Mouse (Mus musculus) neural tube, embryonic 14.5 days (tissue): ENCODE measurements at regions not wholly inside any gene's neighbourhood (a gene's known extent, or its start where the extent isn't known, plus 50 kb on each side); places are given as distances from the start of the nearest gene placed in this dataset.
A peak's percentile ranks its signal among the peaks of the same experiment; 100 is the strongest.

Experiments
- ATAC-seq: fragments of 200-750 bp; cut with Nextera tagmentation; 2 replicates; pipeline ENCODE4 v1.8.0; 2017; ENCODE audit warnings: low read depth, mild to moderate bottlenecking, moderate TSS enrichment, moderate library complexity
- H3K27ac ChIP-seq: fragments of 300-500 bp; sonication (generic); 2 replicates; pipeline ENCODE4 v1.5.1; 2014; ENCODE audit warnings: low read depth, mild to moderate bottlenecking, control low read depth, low read length, moderate library complexity, mixed read lengths
- H3K27me3 ChIP-seq: fragments of 300-500 bp; sonication (generic); 2 replicates; pipeline ENCODE4 v1.6.1; 2014; ENCODE audit warnings: low read length; ENCODE audit not compliant: control insufficient read depth, insufficient read depth
- H3K36me3 ChIP-seq: fragments of 300-500 bp; sonication (generic); 2 replicates; pipeline ENCODE4 v1.6.1; 2014; ENCODE audit warnings: low read length, mixed read lengths; ENCODE audit not compliant: control insufficient read depth, insufficient read depth
- H3K4me1 ChIP-seq: fragments of 300-500 bp; sonication (generic); 2 replicates; pipeline ENCODE4 v1.6.1; 2014; ENCODE audit warnings: low read length; ENCODE audit not compliant: control insufficient read depth, insufficient read depth
- H3K4me2 ChIP-seq: fragments of 300-500 bp; sonication (generic); 2 replicates; pipeline ENCODE4 v1.6.1; 2014; ENCODE audit warnings: mild to moderate bottlenecking, low read depth, low read length, control low read depth
- H3K4me3 ChIP-seq: fragments of 300-500 bp; sonication (generic); 2 replicates; pipeline ENCODE4 v1.5.1; 2014; ENCODE audit warnings: low read depth, low read length, control low read depth, mixed read lengths
- H3K9ac ChIP-seq: fragments of 300-500 bp; sonication (generic); replicated peaks from 2 replicates; pipeline ENCODE4 v1.6.1; 2014; ENCODE audit warnings: low read depth, mild to moderate bottlenecking, control low read depth, low read length, mixed read lengths
- H3K9me3 ChIP-seq: fragments of 300-500 bp; sonication (generic); 2 replicates; pipeline ENCODE4 v1.6.1; 2016; ENCODE audit warnings: low read length; ENCODE audit not compliant: control insufficient read depth
- WGBS: fragments of 180-500 bp; shearing (Covaris S2); extraction: QIAGEN DNeasy Blood & Tissue Kit; methylation state at CpG from one replicate; pipeline ENCODE4 v1.1.7; 2014; 5-methylcytosine and 5-hydroxymethylcytosine counted together

GRCm38 (mm10) chr1:177605353-177605969 lies 124.2 kb upstream of the 1700016C15Rik start:
- H3K27me3 ChIP-seq: no peaks in the 10 kb centered on the region
- H3K36me3 ChIP-seq: no peaks in the 10 kb centered on the region
- H3K4me3 ChIP-seq: no peak overlapping the region
- 0 out of 2 replicates have a peak, but pooled peaks have one; percentile 54 for ATAC-seq
- no peaks in the 10 kb centered on the region for H3K4me1 ChIP-seq
- H3K27ac ChIP-seq: no peak overlapping the region
- no peaks in the 10 kb centered on the region for H3K9me3 ChIP-seq
- WGBS: 9% methylated on average over 6 of the region's 6 CpGs
- no peak overlapping the region for H3K4me2 ChIP-seq
- no peak overlapping the region for H3K9ac ChIP-seq

GRCm38 (mm10) chr1:177607565-177607964 lies 122.0 kb upstream of the 1700016C15Rik start:
- WGBS: 82% methylated on average over 2 of the region's 2 CpGs
- no peak overlapping the region for H3K9ac ChIP-seq
- H3K4me2 ChIP-seq: no peak overlapping the region
- no peaks in the 10 kb centered on the region for H3K27me3 ChIP-seq
- no peaks in the 10 kb centered on the region for H3K36me3 ChIP-seq
- ATAC-seq: no peak
- H3K4me1 ChIP-seq: no peaks in the 10 kb centered on the region
- no peak overlapping the region for H3K27ac ChIP-seq
- H3K4me3 ChIP-seq: no peak overlapping the region
- H3K9me3 ChIP-seq: no peaks in the 10 kb centered on the region

GRCm38 (mm10) chr1:177608551-177609020 lies 121.0 kb upstream of the 1700016C15Rik start:
- H3K36me3 ChIP-seq: no peaks in the 10 kb centered on the region
- H3K27me3 ChIP-seq: no peaks in the 10 kb centered on the region
- H3K4me3 ChIP-seq: no peak overlapping the region
- H3K27ac ChIP-seq: no peak overlapping the region
- no peak overlapping the region for H3K9ac ChIP-seq
- H3K9me3 ChIP-seq: no peaks in the 10 kb centered on the region
- WGBS: 89% methylated on average over 18 of the region's 18 CpGs
- no peak for ATAC-seq
- H3K4me1 ChIP-seq: no peaks in the 10 kb centered on the region
- H3K4me2 ChIP-seq: no peak overlapping the region

GRCm38 (mm10) chr1:177609226-177609625 lies 120.4 kb upstream of the 1700016C15Rik start:
- Histone ChIP-seq H3K27ac (no peak overlapping the region), H3K4me1 (no peaks in the 10 kb centered on the region), H3K9ac (no peak overlapping the region), H3K36me3 (no peaks in the 10 kb centered on the region), H3K27me3 (no peaks in the 10 kb centered on the region), H3K4me2 (no peak overlapping the region), H3K4me3 (no peak overlapping the region), H3K9me3 (no peaks in the 10 kb centered on the region)
- ATAC-seq: no peak
- 68% methylated on average over 2 of the region's 2 CpGs for WGBS

- Histone ChIP-seq H3K9me3 (no peaks in the 10 kb centered on the region), H3K9ac (no peak overlapping the region), H3K4me3 (no peak overlapping the region), H3K27me3 (no peaks in the 10 kb centered on the region), H3K27ac (no peak overlapping the region), H3K36me3 (no peaks in the 10 kb centered on the region), H3K4me2 (no peak overlapping the region), H3K4me1 (no peaks in the 10 kb centered on the region)
- ATAC-seq: no peak
- WGBS: 91% methylated on average over 5 of the region's 5 CpGs
These were observed 119.9 kb upstream of the 1700016C15Rik start for GRCm38 (mm10) chr1:177609683-177610082.

GRCm38 (mm10) chr1:177610156-177610555 lies 119.5 kb upstream of the 1700016C15Rik start:
- Histone ChIP-seq H3K27ac (no peak overlapping the region), H3K27me3 (no peaks in the 10 kb centered on the region), H3K4me3 (no peak overlapping the region), H3K36me3 (no peaks in the 10 kb centered on the region), H3K9ac (no peak overlapping the region), H3K4me1 (no peaks in the 10 kb centered on the region), H3K9me3 (no peaks in the 10 kb centered on the region), H3K4me2 (no peak overlapping the region)
- no peak for ATAC-seq
- 76% methylated on average over 2 of the region's 2 CpGs for WGBS

- WGBS: 47% methylated on average over 7 of the region's 7 CpGs
- no peak for ATAC-seq
- H3K9me3 ChIP-seq: no peaks in the 10 kb centered on the region
These were observed 117.1 kb upstream of the 1700016C15Rik start for GRCm38 (mm10) chr1:177612546-177612945.

GRCm38 (mm10) chr1:177615609-177616008 lies 114.0 kb upstream of the 1700016C15Rik start:
- Histone ChIP-seq H3K36me3 (no peaks in the 10 kb centered on the region), H3K4me3 (no peak overlapping the region), H3K4me1 (no peaks in the 10 kb centered on the region), H3K4me2 (no peak overlapping the region), H3K9ac (no peak overlapping the region), H3K9me3 (no peaks in the 10 kb centered on the region), H3K27ac (no peak overlapping the region), H3K27me3 (no peaks in the 10 kb centered on the region)
- ATAC-seq: no peak
- WGBS: 93% methylated on average over 9 of the region's 9 CpGs

More at GRCm38 (mm10) chr1:177612546-177612945, 117.1 kb upstream of the 1700016C15Rik start:
- H3K36me3 ChIP-seq: no peaks in the 10 kb centered on the region
- no peak overlapping the region for H3K27ac ChIP-seq
- H3K4me2 ChIP-seq: no peak overlapping the region
- no peaks in the 10 kb centered on the region for H3K4me1 ChIP-seq
- no peaks in the 10 kb centered on the region for H3K27me3 ChIP-seq
- no peak overlapping the region for H3K9ac ChIP-seq
- H3K4me3 ChIP-seq: no peak overlapping the region

- ATAC-seq: no peak
- H3K27me3 ChIP-seq: no peaks in the 10 kb centered on the region
- WGBS: 79% methylated on average over 24 of the region's 24 CpGs
These were observed 113.0 kb upstream of the 1700016C15Rik start for GRCm38 (mm10) chr1:177616335-177617239.

More at GRCm38 (mm10) chr1:177616335-177617239, 113.0 kb upstream of the 1700016C15Rik start:
- no peaks in the 10 kb centered on the region for H3K4me1 ChIP-seq
- no peak overlapping the region for H3K9ac ChIP-seq
- H3K4me3 ChIP-seq: no peak overlapping the region
- no peak overlapping the region for H3K27ac ChIP-seq
- H3K9me3 ChIP-seq: no peaks in the 10 kb centered on the region
- H3K4me2 ChIP-seq: no peak overlapping the region
- H3K36me3 ChIP-seq: no peaks in the 10 kb centered on the region
